ENCODE assay signal across 22 mouse cellular contexts in the genomic region with DNA sequence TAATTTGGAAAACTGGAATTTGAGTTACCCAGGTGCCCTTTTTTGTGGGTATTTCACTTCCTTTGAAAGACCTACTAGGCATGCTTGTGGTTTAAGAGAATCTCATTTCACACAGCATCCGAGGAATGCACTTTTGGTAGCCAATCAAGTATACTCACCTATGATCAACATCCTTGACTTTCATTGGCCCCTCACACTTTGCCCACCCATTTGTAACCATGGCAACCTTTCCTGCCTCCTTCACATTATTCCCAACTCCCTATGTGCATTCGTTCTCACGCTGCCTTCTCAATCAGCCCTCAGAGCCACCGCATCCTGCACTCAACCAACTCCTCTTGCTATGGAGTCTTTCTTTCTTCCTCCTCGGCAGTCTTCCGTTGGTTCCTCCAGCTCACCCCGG.
"Had no signal": no experiment of that assay in that cellular context is flagged by ENCODE, and none has a peak within 500 bp of the region (broad histone marks: within the 10 kb centered on the region; RNA-seq: fewer than 3 reads in every experiment).

No protein-coding gene starts in this region.

- H3K36me3 ChIP-seq: heart, embryonic 10.5 days; heart, embryonic 12.5 days; hindbrain, embryonic 13.5 days; hindbrain, embryonic 15.5 days; kidney, embryonic 15.5 days; limb, embryonic 13.5 days; limb, embryonic 15.5 days; liver, embryonic 12.5 days had no signal

- H3K4me1 ChIP-seq: heart, embryonic 10.5 days; heart, embryonic 12.5 days; hindbrain, embryonic 13.5 days; liver, embryonic 12.5 days had no signal

- DNase-seq: gastrocnemius, postnatal 14 days; gastrocnemius, postnatal 36 days; heart, adult 18-20 months; heart, postnatal 10 days; kidney, adult 11 months; kidney, adult 2 months; kidney, adult 9 months; kidney, postnatal 25 days; kidney, postnatal 4 days; left cerebral cortex, postnatal 4 days had no signal

- H3K27me3 ChIP-seq: heart, embryonic 12.5 days; hindbrain, embryonic 13.5 days; hindbrain, embryonic 15.5 days; kidney, embryonic 15.5 days; limb, embryonic 13.5 days; limb, embryonic 15.5 days; liver, embryonic 12.5 days had no signal

- H3K4me3 ChIP-seq: heart, embryonic 10.5 days; heart, embryonic 12.5 days; hindbrain, embryonic 13.5 days; hindbrain, embryonic 15.5 days; kidney, embryonic 15.5 days; layer of hippocampus, adult 2 months; left cerebral cortex, adult 2 months; limb, embryonic 13.5 days; limb, embryonic 15.5 days; liver, embryonic 12.5 days had no signal

- H3K27ac ChIP-seq: heart, embryonic 10.5 days; hindbrain, embryonic 13.5 days; hindbrain, embryonic 15.5 days; hindbrain, postnatal 0 days; kidney, postnatal 0 days; layer of hippocampus, adult 2 months; left cerebral cortex, adult 2 months; limb, embryonic 13.5 days; limb, embryonic 15.5 days; liver, embryonic 12.5 days had no signal

- H3K9me3 ChIP-seq: heart, embryonic 10.5 days; heart, embryonic 12.5 days; hindbrain, embryonic 13.5 days; hindbrain, embryonic 15.5 days; kidney, embryonic 15.5 days; limb, embryonic 13.5 days; limb, embryonic 15.5 days; liver, embryonic 12.5 days had no signal
